Mouse (Mus musculus) heart, embryonic 16.5 days (tissue): Measurements from ENCODE around the gene Slfn1. TPM values are rescaled to one million over a fixed set of nuclear protein-coding genes. Genes with fewer than 3 reads are reported as not detected.
A peak's percentile ranks its signal among the peaks of the same experiment; 100 is the strongest.

ENCODE experiments used
- ATAC-seq: fragments of 200-750 bp; cut with Nextera tagmentation; replicated peaks from 2 replicates; pipeline ENCODE4 v1.8.0; 2017; ENCODE audit warnings: moderate number of reproducible peaks; ENCODE audit not compliant: insufficient read depth, low FRiP score; ENCODE audit errors: extremely low read depth
- H3K27ac ChIP-seq: fragments of 300-500 bp; sonication (generic); 2 replicates; pipeline ENCODE4 v1.5.1; 2014; ENCODE audit warnings: mild to moderate bottlenecking, low read length, control low read depth, moderate library complexity
- H3K27me3 ChIP-seq: fragments of 300-500 bp; sonication (generic); 2 replicates; pipeline ENCODE4 v1.6.1; 2014; ENCODE audit warnings: low read length, mixed read lengths; ENCODE audit not compliant: control insufficient read depth, insufficient read depth
- H3K36me3 ChIP-seq: fragments of 300-500 bp; sonication (generic); 2 replicates; pipeline ENCODE4 v1.6.1; 2014; ENCODE audit not compliant: control insufficient read depth, insufficient read depth
- H3K4me1 ChIP-seq: fragments of 300-500 bp; sonication (generic); 2 replicates; pipeline ENCODE4 v1.6.1; 2014; ENCODE audit warnings: low read length, mixed read lengths; ENCODE audit not compliant: control insufficient read depth, insufficient read depth
- H3K4me2 ChIP-seq: fragments of 300-500 bp; sonication (generic); 2 replicates; pipeline ENCODE4 v1.6.1; 2014; ENCODE audit warnings: low read depth, mild to moderate bottlenecking, control low read depth, low read length
- H3K4me3 ChIP-seq: fragments of 300-500 bp; sonication (generic); 2 replicates; pipeline ENCODE4 v1.5.1; 2014; ENCODE audit warnings: mild to moderate bottlenecking, control low read depth, low read length
- H3K9ac ChIP-seq: fragments of 300-500 bp; sonication (generic); 2 replicates; pipeline ENCODE4 v1.6.1; 2014; ENCODE audit warnings: low read length, control low read depth
- H3K9me3 ChIP-seq: fragments of 300-500 bp; sonication (generic); replicated peaks from 2 replicates; pipeline ENCODE4 v1.6.1; 2016; ENCODE audit warnings: low read length; ENCODE audit not compliant: control insufficient read depth
- WGBS: fragments of 180-500 bp; shearing (Covaris S2); extraction: QIAGEN DNeasy Blood & Tissue Kit; methylation state at CpG from one replicate; pipeline ENCODE4 v1.1.7; 2014; 5-methylcytosine and 5-hydroxymethylcytosine counted together
- polyA plus RNA-seq: library from polyadenylated mRNA; unstranded; fragments of >200 nt; fragmentation: Nextera tagmentation; extraction: Ambion mirVana; gene quantifications from 2 replicates; pipeline ENCODE4 v1.2.1, GENCODE M21; 2015

The Slfn1 gene
- 0.27 and 0.32 TPM in 2 replicates for polyA plus RNA-seq

DNA sequence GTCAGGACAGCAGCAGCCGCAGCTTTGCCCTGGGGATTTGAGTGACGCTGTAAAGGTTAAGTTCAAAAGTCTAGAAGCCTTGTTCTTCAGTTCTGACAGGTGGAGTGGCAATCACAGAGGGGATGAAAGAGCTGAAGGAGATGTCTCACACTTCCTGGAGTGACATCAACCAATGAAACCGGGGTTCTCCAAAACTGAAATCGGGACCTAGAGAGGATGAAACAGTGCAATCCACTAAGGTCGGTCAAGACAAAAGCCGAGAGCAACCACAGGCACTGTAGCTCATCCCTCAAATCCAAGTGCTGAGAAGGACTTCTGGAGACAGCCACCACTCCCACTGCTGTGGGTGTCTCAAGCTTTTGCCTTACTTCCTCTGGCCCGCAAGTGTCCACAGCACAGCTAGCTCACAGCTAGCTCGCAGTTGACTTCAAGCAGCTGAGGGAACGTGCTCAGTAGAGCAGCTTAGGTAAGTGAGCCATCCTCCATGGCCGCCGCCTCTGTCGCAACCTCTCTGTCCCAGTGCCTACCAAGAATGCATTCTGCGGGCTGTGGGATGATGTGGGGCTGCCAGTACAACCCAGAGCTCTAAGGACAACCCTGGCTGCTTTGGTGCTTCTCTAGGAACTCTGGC lies at the start of gene Slfn1:
Gene Slfn1, plus strand, starts transcription at position 253 of the 631 bp plus-strand sequence.
- no peak within 1 kb of the TSS for H3K27ac ChIP-seq
- no peak within 1 kb of the TSS for H3K9ac ChIP-seq
- no peak within 1 kb of the TSS for H3K4me2 ChIP-seq
- no peaks in the 10 kb centered on the region for H3K4me1 ChIP-seq
- 82% methylated on average over 13 of the region's 13 CpGs for WGBS
- no peak for ATAC-seq
- H3K27me3 ChIP-seq, result no peaks in the 10 kb centered on the region
- no peaks in the 10 kb centered on the region for H3K9me3 ChIP-seq
- no peak within 1 kb of the TSS for H3K4me3 ChIP-seq
- H3K36me3 ChIP-seq, result no peaks in the 10 kb centered on the region

DNA sequence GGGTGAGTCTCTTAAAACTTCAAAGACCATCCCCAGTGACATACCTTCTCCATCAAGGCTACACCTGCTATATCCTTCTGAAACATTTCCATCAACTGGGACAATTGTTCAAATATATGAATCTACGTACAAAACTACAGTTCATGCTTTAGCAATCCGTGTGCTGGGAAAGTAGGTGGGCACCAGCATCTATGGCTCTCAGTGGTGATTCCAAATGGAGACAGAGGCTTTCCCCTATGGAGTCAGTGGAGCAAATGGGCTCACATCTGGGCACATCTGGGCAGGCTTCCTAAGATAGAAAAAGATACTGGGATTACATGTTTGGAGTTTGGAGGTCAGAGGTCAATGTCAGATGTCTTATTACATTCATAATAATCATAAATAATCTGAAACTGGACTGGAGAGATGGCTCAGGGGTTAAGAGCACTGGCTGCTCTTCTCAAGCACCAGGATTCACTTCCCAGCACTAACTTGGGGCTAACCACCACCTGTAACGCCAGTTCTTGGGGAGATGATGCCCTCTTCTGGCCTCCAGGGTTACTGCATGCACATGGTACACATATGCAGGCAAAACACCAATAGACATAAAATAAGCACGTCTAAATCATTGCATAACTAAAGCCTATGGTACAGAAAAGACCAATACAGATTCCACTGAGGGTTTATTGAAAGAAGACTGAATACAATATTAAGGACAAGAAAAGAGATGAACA lies 48.5 kb upstream of the Slfn1 start:
- Histone ChIP-seq H3K9ac (no peak overlapping the region), H3K27me3 (no peaks in the 10 kb centered on the region), H3K4me2 (no peak overlapping the region), H3K36me3 (no peaks in the 10 kb centered on the region), H3K9me3 (0 out of 2 replicates have a peak, but pooled peaks cover 3% of the 10 kb centered on the region), H3K4me1 (peaks cover 3% of the 10 kb centered on the region; the same call in 1 of the 2 replicates), H3K4me3 (no peak overlapping the region), H3K27ac (no peak overlapping the region)
- no peak for ATAC-seq
- 71% methylated on average over 4 of the region's 4 CpGs for WGBS

- no peak overlapping the region for H3K4me3 ChIP-seq
- ATAC-seq, result no peak
- H3K9ac ChIP-seq, result no peak overlapping the region
- 88% methylated on average over 15 of the region's 15 CpGs for WGBS
- no peaks in the 10 kb centered on the region for H3K36me3 ChIP-seq
- H3K27me3 ChIP-seq, result no peaks in the 10 kb centered on the region
- H3K27ac ChIP-seq, result no peak overlapping the region
- 0 out of 2 replicates have a peak, but pooled peaks cover 3% of the 10 kb centered on the region for H3K9me3 ChIP-seq
- H3K4me2 ChIP-seq, result no peak overlapping the region
- peaks cover 3% of the 10 kb centered on the region; the same call in 1 of the 2 replicates for H3K4me1 ChIP-seq
These were observed 46.2 kb upstream of the Slfn1 start for GRCm38 (mm10) chr11:83070321-83070970.

DNA sequence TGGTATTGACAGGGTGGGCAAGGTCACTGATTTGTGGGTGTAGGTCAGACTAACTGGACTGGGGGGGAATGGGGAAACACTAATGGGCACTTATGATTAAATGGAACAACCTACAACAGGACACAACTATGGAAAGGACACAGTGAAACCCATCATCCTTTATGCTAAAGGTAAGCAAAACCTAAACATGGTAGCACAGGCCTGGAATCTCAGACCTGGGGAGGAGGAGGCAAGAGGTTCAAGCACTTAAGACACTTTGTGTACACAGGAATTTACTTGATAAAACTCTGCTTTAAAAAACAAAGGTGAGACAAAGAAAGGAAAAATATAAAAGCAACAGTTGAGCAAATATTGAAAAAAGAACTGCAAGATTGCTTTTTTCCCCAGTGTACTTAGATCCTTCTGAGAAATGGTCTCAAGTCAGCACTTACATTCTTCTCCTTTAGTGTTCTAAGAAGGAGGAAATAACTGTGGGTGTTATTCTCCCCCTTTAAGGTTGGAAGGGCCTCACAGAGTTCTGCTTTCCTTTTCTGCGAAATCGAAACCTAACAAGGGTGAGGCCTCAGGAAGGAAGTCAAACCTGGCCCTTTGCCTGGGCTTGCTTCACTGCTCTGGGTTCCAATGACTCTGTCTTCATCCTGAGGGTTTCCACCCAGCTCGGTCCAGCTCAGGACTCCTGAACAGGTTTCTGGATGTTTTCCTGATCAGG lies 38.8 kb upstream of the Slfn1 start:
- H3K36me3 ChIP-seq, result no peaks in the 10 kb centered on the region
- no peak overlapping the region for H3K9ac ChIP-seq
- ATAC-seq, result peak; percentile 90
- WGBS, result 33% methylated on average over 3 of the region's 3 CpGs
- H3K9me3 ChIP-seq, result no peaks in the 10 kb centered on the region
- H3K4me1 ChIP-seq, result peaks cover 8% of the 10 kb centered on the region
- peak overlapping the region; percentile 83 for H3K27ac ChIP-seq
- peak overlapping the region; percentile 18; the same call in 1 of the 2 replicates for H3K4me2 ChIP-seq
- no peaks in the 10 kb centered on the region for H3K27me3 ChIP-seq
- no peak overlapping the region for H3K4me3 ChIP-seq

DNA sequence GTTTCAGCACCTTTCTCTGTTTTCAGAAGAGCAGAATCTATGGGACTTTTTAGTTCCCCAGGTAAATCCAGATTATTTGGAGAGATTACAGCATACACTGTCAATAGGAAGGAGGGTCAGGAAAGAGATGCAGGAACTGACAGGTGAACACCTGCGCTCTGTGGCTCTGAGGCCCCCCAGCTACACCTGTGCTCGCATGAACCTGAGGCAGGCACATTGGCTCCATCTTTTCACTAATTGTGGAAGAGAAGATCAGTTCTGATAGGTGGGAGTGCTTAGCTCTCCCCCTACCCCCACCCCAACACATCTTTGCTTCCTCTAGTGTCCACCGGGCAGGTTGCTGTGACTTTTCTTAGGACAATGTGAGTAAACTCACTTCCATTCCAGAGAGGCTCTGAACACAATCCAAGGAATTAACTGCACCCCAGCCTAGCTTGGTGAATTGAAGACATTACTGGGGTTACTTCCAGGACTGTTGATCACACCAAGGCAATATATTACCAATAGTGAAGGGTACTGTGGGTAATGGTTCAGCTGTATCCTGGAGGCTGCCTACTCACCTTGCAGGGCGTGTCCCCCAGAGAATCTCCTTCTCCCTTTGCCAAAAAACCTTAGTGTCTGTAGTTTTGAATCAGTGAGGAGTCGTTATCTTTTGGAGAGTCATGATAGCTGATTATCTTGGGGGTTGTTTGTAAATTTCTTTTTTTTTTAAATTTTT lies 38.1 kb upstream of the Slfn1 start:
- Histone ChIP-seq H3K27me3 (no peaks in the 10 kb centered on the region), H3K9me3 (no peaks in the 10 kb centered on the region), H3K4me1 (peaks cover 8% of the 10 kb centered on the region), H3K36me3 (no peaks in the 10 kb centered on the region), H3K27ac (peak overlapping the region; percentile 83), H3K4me2 (peak overlapping the region; percentile 18; the same call in 1 of the 2 replicates), H3K4me3 (no peak overlapping the region), H3K9ac (no peak overlapping the region)
- WGBS, result 76% methylated on average over 5 of the region's 5 CpGs
- peak; percentile 56; the same call in 1 of the 2 replicates for ATAC-seq

DNA sequence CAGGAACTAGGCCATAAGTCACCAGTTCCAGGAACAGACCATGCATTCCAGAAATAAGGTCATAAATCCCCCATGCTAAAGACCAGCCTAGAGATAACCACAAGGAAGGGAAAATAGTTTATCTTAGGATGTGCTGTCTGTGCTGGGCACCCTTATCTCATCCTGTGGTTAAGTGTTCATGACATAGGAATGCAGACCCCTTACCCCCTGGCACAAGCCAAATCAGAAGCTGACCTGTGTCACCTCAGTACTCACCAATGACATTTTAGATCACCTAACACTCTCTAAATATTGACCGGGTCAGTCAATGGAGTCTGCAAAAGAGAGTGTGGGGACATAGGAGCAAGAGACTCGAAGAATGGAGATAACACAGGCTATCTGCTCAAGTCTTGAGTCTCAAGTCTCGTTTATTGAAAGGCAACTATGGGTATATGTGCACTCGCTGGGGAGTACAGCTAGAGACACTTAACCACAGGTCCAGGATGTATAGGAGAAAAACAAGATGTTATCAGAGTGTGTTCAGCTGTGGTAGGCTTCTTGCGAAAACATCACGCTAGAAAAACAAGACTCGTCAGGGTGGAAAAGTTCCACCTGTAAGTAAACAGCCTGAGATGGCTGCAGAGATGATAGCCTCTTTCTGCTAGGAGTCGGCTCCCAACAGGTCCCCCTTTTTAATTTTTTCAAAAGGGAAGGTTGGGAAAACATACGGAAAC lies 37.0 kb upstream of the Slfn1 start:
- Histone ChIP-seq H3K4me2 (no peak overlapping the region), H3K27me3 (no peaks in the 10 kb centered on the region), H3K36me3 (no peaks in the 10 kb centered on the region), H3K4me3 (no peak overlapping the region), H3K4me1 (peaks cover 8% of the 10 kb centered on the region), H3K9ac (no peak overlapping the region), H3K9me3 (peaks cover 4% of the 10 kb centered on the region; the same call in 1 of the 2 replicates), H3K27ac (peak overlapping the region; percentile 83)
- ATAC-seq, result peak; percentile 37; the same call in 1 of the 2 replicates
- WGBS, result 43% methylated on average over 9 of the region's 9 CpGs

GRCm38 (mm10) chr11:83082741-83083473 lies 33.7 kb upstream of the Slfn1 start:
- Histone ChIP-seq H3K4me3 (no peak overlapping the region), H3K36me3 (no peaks in the 10 kb centered on the region), H3K27me3 (no peaks in the 10 kb centered on the region), H3K4me1 (peaks cover 8% of the 10 kb centered on the region), H3K4me2 (no peak overlapping the region), H3K27ac (no peak overlapping the region), H3K9me3 (peaks cover 4% of the 10 kb centered on the region; the same call in 1 of the 2 replicates), H3K9ac (no peak overlapping the region)
- 71% methylated on average over 7 of the region's 7 CpGs for WGBS
- no peak for ATAC-seq
